Mouse (Mus musculus) midbrain, embryonic 16.5 days (tissue): ENCODE measurements around the gene Gse1. TPM values are rescaled to one million over a fixed set of nuclear protein-coding genes. Genes with fewer than 3 reads are reported as not detected.

Source experiments
- ATAC-seq: fragments of 200-750 bp; cut with Nextera tagmentation; 2 replicates; pipeline ENCODE4 v1.8.0; 2017; ENCODE audit warnings: moderate TSS enrichment
- H3K27ac ChIP-seq: fragments of 300-500 bp; sonication (generic); 2 replicates; pipeline ENCODE4 v1.5.1; 2014; ENCODE audit warnings: mild to moderate bottlenecking, low read length, mixed read lengths
- H3K27me3 ChIP-seq: fragments of 300-500 bp; sonication (generic); 2 replicates; pipeline ENCODE4 v1.6.1; 2014; ENCODE audit warnings: low read depth, low read length, mixed read lengths; ENCODE audit not compliant: control insufficient read depth, insufficient read depth
- H3K36me3 ChIP-seq: fragments of 300-500 bp; sonication (generic); 2 replicates; pipeline ENCODE4 v1.6.1; 2014; ENCODE audit warnings: mild to moderate bottlenecking, low read length, moderate library complexity, mixed read lengths; ENCODE audit not compliant: control insufficient read depth, insufficient read depth
- H3K4me1 ChIP-seq: fragments of 300-500 bp; sonication (generic); 2 replicates; pipeline ENCODE4 v1.6.1; 2014; ENCODE audit warnings: mild to moderate bottlenecking, low read length, mixed read lengths; ENCODE audit not compliant: control insufficient read depth, insufficient read depth
- H3K4me2 ChIP-seq: fragments of 300-500 bp; sonication (generic); 2 replicates; pipeline ENCODE4 v1.6.1; 2014; ENCODE audit warnings: mild to moderate bottlenecking, low read length, mixed read lengths
- H3K4me3 ChIP-seq: fragments of 300-500 bp; sonication (generic); 2 replicates; pipeline ENCODE4 v1.5.1; 2014; ENCODE audit warnings: low read depth, mild to moderate bottlenecking, low read length, moderate library complexity, mixed read lengths
- H3K9ac ChIP-seq: fragments of 300-500 bp; sonication (generic); 2 replicates; pipeline ENCODE4 v1.6.1; 2014; ENCODE audit warnings: low read depth, low read length, mixed read lengths
- H3K9me3 ChIP-seq: fragments of 300-500 bp; sonication (generic); replicated peaks from 2 replicates; pipeline ENCODE4 v1.6.1; 2014; ENCODE audit warnings: mild to moderate bottlenecking, low read length, mixed read lengths; ENCODE audit not compliant: control insufficient read depth, poor library complexity, severe bottlenecking
- WGBS: fragments of 180-500 bp; shearing (Covaris S2); extraction: QIAGEN DNeasy Blood & Tissue Kit; methylation state at CpG from one replicate; pipeline ENCODE4 v1.1.7; 2014; 5-methylcytosine and 5-hydroxymethylcytosine counted together
- polyA plus RNA-seq: library from polyadenylated mRNA; unstranded; fragments of >200 nt; fragmentation: Nextera tagmentation; extraction: Ambion mirVana; gene quantifications from 2 replicates; pipeline ENCODE4 v1.2.1, GENCODE M21; 2015

The Gse1 gene
- polyA plus RNA-seq, 1 experiment from 2014 or later: 13.3 TPM

GRCm38 (mm10) chr8:120247618-120248017 is 19.4 kb downstream of the Gse1 start:
- Histone ChIP-seq H3K27ac (no peak overlapping the region), H3K36me3 (no peaks in the 10 kb centered on the region), H3K9me3 (no peaks in the 10 kb centered on the region; the same call in 1 of the 2 replicates), H3K9ac (no peak overlapping the region), H3K27me3 (no peaks in the 10 kb centered on the region), H3K4me3 (no peak overlapping the region), H3K4me2 (no peak overlapping the region), H3K4me1 (peaks cover 12% of the 10 kb centered on the region)
- no peak for ATAC-seq
- WGBS: 83% methylated on average over 5 of the region's 5 CpGs

- Histone ChIP-seq H3K9ac (no peak overlapping the region), H3K36me3 (no peaks in the 10 kb centered on the region), H3K9me3 (no peaks in the 10 kb centered on the region; the same call in 1 of the 2 replicates), H3K4me3 (no peak overlapping the region), H3K4me1 (peaks cover 12% of the 10 kb centered on the region), H3K27ac (no peak overlapping the region), H3K27me3 (no peaks in the 10 kb centered on the region), H3K4me2 (no peak overlapping the region)
- no peak for ATAC-seq
- 81% methylated on average over 7 of the region's 7 CpGs for whole genome bisulfite sequencing
Observed at GRCm38 (mm10) chr8:120248031-120248430, 19.8 kb downstream of the Gse1 start.

- Histone ChIP-seq H3K4me3 (no peak overlapping the region), H3K9ac (no peak overlapping the region), H3K4me1 (peaks cover 12% of the 10 kb centered on the region), H3K9me3 (no peaks in the 10 kb centered on the region; the same call in 1 of the 2 replicates), H3K36me3 (no peaks in the 10 kb centered on the region), H3K4me2 (no peak overlapping the region), H3K27ac (no peak overlapping the region), H3K27me3 (no peaks in the 10 kb centered on the region)
- WGBS: 93% methylated on average over 4 of the region's 4 CpGs
- no peak for ATAC-seq
Observed at GRCm38 (mm10) chr8:120248451-120248850, 20.2 kb downstream of the Gse1 start.

GRCm38 (mm10) chr8:120249800-120250336 is 21.6 kb downstream of the Gse1 start:
- ATAC-seq: no peak
- Histone ChIP-seq H3K4me1 (peaks cover 12% of the 10 kb centered on the region), H3K9ac (no peak overlapping the region), H3K4me3 (no peak overlapping the region), H3K27ac (no peak overlapping the region), H3K27me3 (no peaks in the 10 kb centered on the region), H3K4me2 (no peak overlapping the region), H3K36me3 (no peaks in the 10 kb centered on the region), H3K9me3 (no peaks in the 10 kb centered on the region)
- WGBS: 77% methylated on average over 8 of the region's 9 CpGs

GRCm38 (mm10) chr8:120250750-120251410 is 22.6 kb downstream of the Gse1 start:
- Histone ChIP-seq H3K27ac (peak overlapping the region; percentile 84), H3K9me3 (no peaks in the 10 kb centered on the region), H3K27me3 (no peaks in the 10 kb centered on the region), H3K4me2 (peak overlapping the region; percentile 33; the same call in 1 of the 2 replicates), H3K4me3 (no peak overlapping the region), H3K36me3 (no peaks in the 10 kb centered on the region), H3K9ac (peak overlapping the region; percentile 49), H3K4me1 (peaks cover 12% of the 10 kb centered on the region)
- WGBS: 53% methylated on average over 16 of the region's 16 CpGs
- peak; percentile 49; the same call in 1 of the 2 replicates for ATAC-seq

- ATAC-seq: no peak
- Histone ChIP-seq H3K9me3 (no peaks in the 10 kb centered on the region), H3K27me3 (no peaks in the 10 kb centered on the region), H3K36me3 (no peaks in the 10 kb centered on the region), H3K27ac (peak overlapping the region; percentile 84), H3K4me1 (peaks cover 12% of the 10 kb centered on the region), H3K4me3 (no peak overlapping the region), H3K9ac (peak overlapping the region; percentile 49), H3K4me2 (peak overlapping the region; percentile 33; the same call in 1 of the 2 replicates)
- 71% methylated on average over 9 of the region's 9 CpGs for WGBS
Observed at GRCm38 (mm10) chr8:120251411-120252035, 23.3 kb downstream of the Gse1 start.

- Histone ChIP-seq H3K4me2 (no peak overlapping the region), H3K36me3 (no peaks in the 10 kb centered on the region), H3K9me3 (no peaks in the 10 kb centered on the region), H3K27me3 (no peaks in the 10 kb centered on the region), H3K4me3 (no peak overlapping the region), H3K4me1 (peaks cover 12% of the 10 kb centered on the region), H3K9ac (no peak overlapping the region), H3K27ac (no peak overlapping the region)
- ATAC-seq: no peak
- WGBS: 78% methylated on average over 8 of the region's 8 CpGs
Observed at GRCm38 (mm10) chr8:120253626-120254025, 25.4 kb downstream of the Gse1 start.

- no peaks in the 10 kb centered on the region for H3K9me3 ChIP-seq
- H3K9ac ChIP-seq: no peak overlapping the region
- H3K4me2 ChIP-seq: no peak overlapping the region
- 89% methylated on average over 6 of the region's 6 CpGs for WGBS
- ATAC-seq: no peak
- no peaks in the 10 kb centered on the region for H3K36me3 ChIP-seq
- no peaks in the 10 kb centered on the region for H3K27me3 ChIP-seq
- H3K4me3 ChIP-seq: no peak overlapping the region
- H3K27ac ChIP-seq: no peak overlapping the region
- peaks cover 11% of the 10 kb centered on the region for H3K4me1 ChIP-seq
Observed at GRCm38 (mm10) chr8:120255406-120255987, 27.2 kb downstream of the Gse1 start.

- H3K27ac ChIP-seq: no peak overlapping the region
- H3K4me1 ChIP-seq: peaks cover 11% of the 10 kb centered on the region
- no peak for ATAC-seq
- H3K4me3 ChIP-seq: no peak overlapping the region
- 60% methylated on average over 6 of the region's 6 CpGs for WGBS
- H3K9me3 ChIP-seq: no peaks in the 10 kb centered on the region
- no peaks in the 10 kb centered on the region for H3K36me3 ChIP-seq
- H3K9ac ChIP-seq: no peak overlapping the region
- no peaks in the 10 kb centered on the region for H3K27me3 ChIP-seq
- no peak overlapping the region for H3K4me2 ChIP-seq
Observed at GRCm38 (mm10) chr8:120256958-120257357, 28.7 kb downstream of the Gse1 start.
